Mouse (Mus musculus) embryo, embryonic 11.5 days (tissue): Measurements from ENCODE around the gene Cyp27a1.

Experiments used
- DNase-seq: peaks from one replicate; pipeline ENCODE4 v3.0.0-alpha.2; 2012; ENCODE audit warnings: low read depth, low spot score

The Cyp27a1 gene

GRCm38 (mm10) chr1:74718113-74718512 is 4.7 kb downstream of the Cyp27a1 start:
- no peak for DNase-seq

- DNase-seq, result no peak
Observed at GRCm38 (mm10) chr1:74719281-74719680, 5.9 kb downstream of the Cyp27a1 start.

- DNase-seq, result no peak
Observed at GRCm38 (mm10) chr1:74721657-74722056, 8.3 kb downstream of the Cyp27a1 start.

DNA sequence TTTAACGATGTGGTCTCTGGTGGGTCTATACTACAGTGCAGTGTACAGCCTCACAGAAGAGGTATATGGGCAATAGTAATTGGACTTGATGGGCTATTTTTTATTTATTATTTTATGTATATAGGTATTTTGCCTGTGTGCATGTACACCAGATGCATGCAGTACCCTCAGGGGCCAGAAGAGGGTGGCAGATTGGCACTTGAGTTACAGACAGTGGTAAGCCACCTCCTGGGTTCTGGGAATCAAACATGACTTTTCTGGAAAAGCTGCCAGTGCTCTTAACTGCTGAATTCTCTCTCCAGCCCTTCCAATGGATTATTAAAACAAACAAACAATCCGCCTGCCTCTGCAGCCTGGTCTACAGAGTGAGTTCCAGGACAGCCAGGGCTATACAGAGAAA is 10.4 kb downstream of the Cyp27a1 start:
- no peak for DNase-seq

- DNase-seq, result no peak
Observed at GRCm38 (mm10) chr1:74726114-74726513, 12.7 kb downstream of the Cyp27a1 start.

- DNase-seq, result no peak
Observed at GRCm38 (mm10) chr1:74726674-74727073, 13.3 kb downstream of the Cyp27a1 start.

DNA sequence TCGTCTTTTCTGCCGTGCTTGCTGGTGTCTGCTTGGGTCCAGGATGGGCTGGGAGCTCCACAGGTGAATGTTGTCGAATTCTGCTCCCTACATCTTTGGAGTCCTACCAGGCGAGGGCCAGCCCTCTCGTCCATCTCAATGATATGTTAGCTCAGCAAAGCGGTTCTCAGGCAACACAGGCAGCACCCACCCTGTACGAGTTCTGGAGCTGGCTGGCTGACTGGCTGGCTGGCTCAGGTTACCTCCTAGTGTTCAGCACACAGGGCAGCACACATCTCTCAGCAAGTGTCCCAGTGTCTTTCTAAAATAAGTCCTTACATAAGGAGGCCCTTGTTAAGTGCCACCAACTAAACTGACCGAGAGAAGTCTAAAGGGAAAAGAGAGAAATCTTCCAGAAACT is 15.1 kb downstream of the Cyp27a1 start:
- DNase-seq, result no peak

DNA sequence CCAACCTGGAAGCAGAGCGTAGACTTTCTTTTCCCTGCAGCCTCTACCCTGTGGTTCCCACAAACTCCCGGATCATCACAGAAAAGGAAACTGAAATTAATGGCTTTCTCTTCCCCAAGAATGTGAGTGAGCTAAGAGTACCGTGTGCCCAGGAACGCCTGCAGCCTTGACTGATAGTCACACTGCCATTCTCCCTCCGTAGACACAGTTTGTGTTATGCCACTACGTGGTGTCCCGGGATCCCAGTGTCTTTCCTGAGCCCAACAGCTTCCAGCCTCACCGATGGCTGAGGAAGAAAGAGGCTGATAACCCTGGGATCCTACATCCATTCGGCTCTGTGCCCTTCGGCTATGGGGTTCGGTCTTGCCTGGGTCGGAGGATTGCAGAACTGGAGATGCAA is 23.6 kb downstream of the Cyp27a1 start:
- no peak for DNase-seq

GRCm38 (mm10) chr1:74737500-74737899 is 24.1 kb downstream of the Cyp27a1 start:
- DNase-seq, result no peak

DNA sequence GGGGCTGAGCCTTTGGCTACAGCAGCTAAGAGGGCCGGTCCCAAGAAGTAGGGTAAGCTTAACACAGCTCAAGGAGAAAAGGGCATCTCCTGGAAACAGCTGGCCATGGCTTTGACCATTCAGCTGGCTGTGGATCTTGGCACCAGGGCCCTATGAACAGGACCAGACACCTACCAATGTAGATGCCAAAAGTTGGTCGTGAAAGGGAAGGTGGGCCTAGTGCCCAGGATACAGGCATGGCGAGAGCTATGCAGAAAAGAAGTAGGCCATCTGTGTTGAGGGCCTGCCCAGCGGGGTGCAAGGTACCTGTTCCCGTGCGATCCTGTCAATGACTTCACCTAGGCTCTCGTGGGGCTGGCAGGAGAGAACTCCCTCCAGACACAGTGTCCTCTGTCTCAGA is 27.5 kb downstream of the Cyp27a1 start:
- DNase-seq, result no peak

- DNase-seq, result no peak
Observed at GRCm38 (mm10) chr1:74747335-74747734, 34.0 kb downstream of the Cyp27a1 start.

DNA sequence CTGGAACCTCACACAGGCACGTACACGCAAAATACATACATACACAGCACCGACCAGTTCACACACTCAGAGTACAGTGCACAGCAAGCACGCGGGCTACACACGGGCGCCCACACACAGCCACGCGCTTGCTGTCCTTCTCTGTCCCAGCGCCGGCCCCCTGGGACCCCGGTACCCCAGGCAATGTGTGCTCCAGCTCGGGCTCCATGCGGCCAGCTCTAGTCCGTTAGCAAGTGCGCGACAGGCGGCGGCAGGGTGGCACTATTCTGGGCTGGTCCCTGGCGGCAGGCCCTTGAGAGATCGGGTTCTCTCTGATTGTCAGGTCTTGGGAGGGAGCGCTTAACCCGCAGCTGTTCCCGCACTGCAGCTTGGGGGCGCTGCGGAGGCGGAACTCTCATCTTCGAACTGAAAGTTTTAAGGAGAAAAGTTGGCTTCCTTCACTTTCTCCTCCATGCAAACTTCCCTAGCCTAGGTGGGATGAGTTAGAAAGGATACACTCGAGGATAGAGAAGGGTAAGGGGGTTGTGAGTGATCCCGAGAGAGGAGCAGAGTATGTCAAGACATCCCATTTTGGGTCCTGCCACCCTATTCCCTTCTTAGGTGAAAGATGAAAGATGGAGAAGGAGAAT is 35.4 kb downstream of the Cyp27a1 start, which contains the start of gene Prkag3:
Prkag3 (minus strand) TSS at position 579 of the 629 bp plus-strand sequence.
- no peak for DNase-seq

DNA sequence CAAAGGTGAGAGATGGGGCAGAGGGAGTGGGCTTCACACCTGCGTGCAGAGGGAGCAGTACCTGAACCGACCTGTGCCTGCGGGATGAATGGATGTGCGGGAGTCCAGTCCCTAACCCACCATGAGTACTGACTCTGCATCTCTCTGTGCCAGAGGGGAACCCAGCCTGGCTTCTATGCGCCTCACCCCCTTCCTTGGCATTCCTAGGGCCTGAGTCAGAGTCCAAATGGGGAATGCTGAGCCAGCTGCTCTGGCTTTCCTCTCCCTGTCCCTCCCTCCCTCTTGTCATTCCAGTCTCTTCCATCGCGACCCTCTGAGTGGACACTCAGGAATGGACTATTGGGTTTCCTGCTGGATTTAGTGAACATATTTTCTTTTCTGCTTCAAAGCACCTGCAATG is 35.9 kb downstream of the Cyp27a1 start:
- no peak for DNase-seq

DNA sequence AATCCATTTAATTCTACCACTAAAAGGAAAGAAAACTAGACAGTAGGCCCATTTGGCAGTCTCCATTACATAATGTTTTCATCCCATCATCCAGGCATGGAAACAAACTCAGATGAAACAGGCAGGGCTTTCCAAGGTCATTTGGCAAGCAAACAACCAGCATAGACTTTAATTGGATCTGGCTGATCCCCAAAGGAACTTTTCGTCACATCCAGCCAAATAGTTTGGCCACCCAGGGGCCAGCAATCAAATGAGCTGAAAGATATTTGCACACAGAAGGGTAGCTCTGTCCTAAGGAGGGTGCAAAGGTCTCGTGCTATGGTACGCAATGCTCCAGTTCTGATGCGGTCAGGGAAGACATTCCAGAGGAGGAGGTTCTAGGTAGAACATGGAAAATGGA is 37.3 kb downstream of the Cyp27a1 start:
- no peak for DNase-seq

- DNase-seq, result no peak
Observed at GRCm38 (mm10) chr1:74752150-74752549, 38.8 kb downstream of the Cyp27a1 start.

DNA sequence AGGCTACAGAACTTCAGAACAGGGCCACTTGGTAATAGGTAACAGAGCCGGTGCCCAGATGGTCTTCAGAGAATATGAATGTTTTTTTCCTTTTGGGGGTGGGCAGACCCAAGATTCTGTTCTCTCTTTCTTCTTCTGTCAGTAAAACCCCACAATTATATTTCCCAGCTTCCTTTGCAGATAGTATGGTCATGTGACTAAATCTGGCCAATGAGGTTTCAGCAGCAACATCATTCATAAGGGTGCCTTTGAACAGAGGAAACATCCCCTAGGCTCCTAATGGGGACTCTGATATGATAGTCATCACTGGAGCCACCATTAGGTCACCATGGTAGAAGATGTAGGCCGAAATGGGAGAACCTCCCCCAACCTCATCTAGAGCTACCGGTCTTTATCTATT is 39.5 kb downstream of the Cyp27a1 start:
- no peak for DNase-seq

GRCm38 (mm10) chr1:74753266-74753974 is 40.0 kb downstream of the Cyp27a1 start:
- no peak for DNase-seq

GRCm38 (mm10) chr1:74754175-74754785 is 40.9 kb downstream of the Cyp27a1 start:
- no peak for DNase-seq

GRCm38 (mm10) chr1:74759773-74760172 is 46.4 kb downstream of the Cyp27a1 start:
- DNase-seq, result peak; percentile 32

GRCm38 (mm10) chr1:74763081-74763480 is 49.7 kb downstream of the Cyp27a1 start:
- DNase-seq, result peak; percentile 79

GRCm38 (mm10) chr1:74770727-74771466 is 57.5 kb downstream of the Cyp27a1 start:
- no peak for DNase-seq

DNA sequence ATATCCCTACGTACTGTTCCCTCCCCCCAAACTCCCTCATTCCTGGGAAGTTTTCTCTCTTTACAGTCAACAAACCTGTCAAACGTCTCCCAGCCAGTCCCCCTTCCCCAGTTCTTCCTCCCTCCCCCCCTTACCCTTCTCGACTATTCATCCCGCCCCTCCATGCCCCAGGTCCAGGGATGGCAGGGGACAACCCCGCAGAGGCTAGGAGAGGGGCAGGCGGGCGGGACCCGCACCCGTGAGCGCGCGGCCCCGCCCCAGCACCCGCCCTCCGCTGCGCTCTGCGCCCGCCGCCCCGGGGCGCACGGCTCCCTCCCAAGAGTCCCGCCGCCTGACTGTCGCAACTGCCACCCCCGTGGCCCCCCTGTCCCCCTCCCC is 58.1 kb downstream of the Cyp27a1 start:
- no peak for DNase-seq

GRCm38 (mm10) chr1:74771845-74771930 is 58.3 kb downstream of the Cyp27a1 start, which contains the start of gene Wnt6:
Wnt6 (plus strand) TSS chr1:74771892.
- DNase-seq, result no peak
